Mouse (Mus musculus) midbrain, embryonic 11.5 days (tissue): ENCODE measurements around the gene Mroh7. TPM values are rescaled to one million over a fixed set of nuclear protein-coding genes. Genes with fewer than 3 reads are reported as not detected.

Experiments
- ATAC-seq: fragments of 200-750 bp; cut with Nextera tagmentation; 2 replicates; pipeline ENCODE4 v1.8.0; 2017; ENCODE audit warnings: moderate TSS enrichment, moderate library complexity; ENCODE audit not compliant: low FRiP score
- DNase-seq: peaks from one replicate; pipeline ENCODE4 v3.0.0; 2015; ENCODE audit warnings: low spot score; ENCODE audit errors: missing footprints
- H3K27ac ChIP-seq: fragments of 300-500 bp; sonication (generic); 2 replicates; pipeline ENCODE4 v1.5.1; 2014; ENCODE audit warnings: low read depth, low read length
- H3K27me3 ChIP-seq: fragments of 300-500 bp; sonication (generic); 2 replicates; pipeline ENCODE4 v1.6.1; 2014; ENCODE audit warnings: mild to moderate bottlenecking, low read length, moderate library complexity, mixed read lengths; ENCODE audit not compliant: control insufficient read depth, insufficient read depth
- H3K36me3 ChIP-seq: fragments of 300-500 bp; sonication (generic); 2 replicates; pipeline ENCODE4 v1.6.1; 2014; ENCODE audit warnings: mild to moderate bottlenecking, low read length, moderate library complexity, mixed read lengths; ENCODE audit not compliant: control insufficient read depth, insufficient read depth
- H3K4me1 ChIP-seq: fragments of 300-500 bp; sonication (generic); 2 replicates; pipeline ENCODE4 v1.6.1; 2014; ENCODE audit warnings: low read length; ENCODE audit not compliant: control insufficient read depth, insufficient read depth
- H3K4me2 ChIP-seq: fragments of 300-500 bp; sonication (generic); 2 replicates; pipeline ENCODE4 v1.6.1; 2014; ENCODE audit warnings: mild to moderate bottlenecking, moderate library complexity
- H3K4me3 ChIP-seq: fragments of 300-500 bp; sonication (generic); 2 replicates; pipeline ENCODE4 v1.5.1; 2014; ENCODE audit warnings: low read depth, low read length
- H3K9ac ChIP-seq: fragments of 300-500 bp; sonication (generic); 2 replicates; pipeline ENCODE4 v1.6.1; 2014; ENCODE audit warnings: low read length
- H3K9me3 ChIP-seq: fragments of 300-500 bp; sonication (generic); 2 replicates; pipeline ENCODE4 v1.6.1; 2016; ENCODE audit warnings: low read length; ENCODE audit not compliant: control insufficient read depth
- WGBS: fragments of 180-500 bp; shearing (Covaris S2); extraction: QIAGEN DNeasy Blood & Tissue Kit; methylation state at CpG from one replicate; pipeline ENCODE4 v1.1.7; 2014; 5-methylcytosine and 5-hydroxymethylcytosine counted together
- polyA plus RNA-seq: library from polyadenylated mRNA; unstranded; fragments of >200 nt; fragmentation: Nextera tagmentation; extraction: Ambion mirVana; gene quantifications from 2 replicates; pipeline ENCODE4 v1.2.1, GENCODE M21; 2014

Mroh7 gene
- polyA plus RNA-seq, 1 experiment from 2014 or later, result 0.07 TPM

DNA sequence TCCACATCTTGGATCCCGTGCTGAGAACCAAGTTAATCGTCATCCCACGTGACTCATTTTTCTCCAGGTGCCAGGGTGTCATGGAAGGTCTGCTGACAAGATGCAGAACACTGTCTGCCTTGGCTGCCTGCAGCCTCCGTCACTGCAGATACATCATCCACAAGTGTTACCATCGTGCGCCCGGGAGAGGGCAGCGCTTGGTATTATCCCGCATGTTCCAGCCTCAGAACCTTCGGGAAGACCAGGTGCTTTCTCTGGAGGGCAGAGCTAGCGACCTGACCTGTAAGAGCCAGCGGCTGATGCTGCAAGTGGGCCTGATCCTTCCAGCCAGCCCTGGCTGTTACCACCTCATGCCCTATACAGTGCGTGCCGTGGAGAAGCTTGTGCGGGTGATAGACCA lies 77.7 kb downstream of the Mroh7 start:
- ATAC-seq, result no peak
- Histone ChIP-seq H3K27ac (no peak overlapping the region), H3K4me2 (no peak overlapping the region), H3K4me3 (no peak overlapping the region), H3K9ac (no peak overlapping the region), H3K27me3 (no peaks in the 10 kb centered on the region; the same call in 1 of the 2 replicates), H3K36me3 (peaks cover 5% of the 10 kb centered on the region; the same call in 1 of the 2 replicates), H3K4me1 (peaks cover 7% of the 10 kb centered on the region), H3K9me3 (no peaks in the 10 kb centered on the region)
- no peak for DNase-seq
- 95% methylated on average over 15 of the region's 15 CpGs for WGBS

DNA sequence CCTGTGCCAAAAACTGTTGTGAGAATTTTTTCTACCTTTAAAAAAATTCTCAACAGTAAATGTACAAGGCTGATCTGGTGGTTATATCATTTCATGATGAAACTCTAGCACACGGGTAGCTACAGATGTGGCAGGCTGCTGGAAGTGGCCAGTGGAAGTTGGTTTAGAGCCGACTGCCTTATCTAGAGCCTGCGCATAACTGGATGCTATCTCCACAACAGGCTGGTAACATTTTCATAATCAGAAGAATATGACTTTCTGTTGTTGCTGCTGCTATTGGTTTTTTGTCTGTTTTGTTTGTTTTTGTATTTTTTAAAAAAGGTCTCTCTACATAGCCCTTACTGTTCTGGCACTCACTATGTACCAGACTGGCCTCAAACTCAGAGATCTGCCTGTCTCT lies 78.2 kb downstream of the Mroh7 start:
- ATAC-seq (no peak), DNase-seq (no peak)
- 95% methylated on average over 3 of the region's 3 CpGs for WGBS
- Histone ChIP-seq H3K36me3 (peaks cover 5% of the 10 kb centered on the region; the same call in 1 of the 2 replicates), H3K27me3 (no peaks in the 10 kb centered on the region; the same call in 1 of the 2 replicates), H3K9me3 (no peaks in the 10 kb centered on the region), H3K4me2 (no peak overlapping the region), H3K4me1 (peaks cover 7% of the 10 kb centered on the region), H3K9ac (no peak overlapping the region), H3K27ac (no peak overlapping the region), H3K4me3 (no peak overlapping the region)

DNA sequence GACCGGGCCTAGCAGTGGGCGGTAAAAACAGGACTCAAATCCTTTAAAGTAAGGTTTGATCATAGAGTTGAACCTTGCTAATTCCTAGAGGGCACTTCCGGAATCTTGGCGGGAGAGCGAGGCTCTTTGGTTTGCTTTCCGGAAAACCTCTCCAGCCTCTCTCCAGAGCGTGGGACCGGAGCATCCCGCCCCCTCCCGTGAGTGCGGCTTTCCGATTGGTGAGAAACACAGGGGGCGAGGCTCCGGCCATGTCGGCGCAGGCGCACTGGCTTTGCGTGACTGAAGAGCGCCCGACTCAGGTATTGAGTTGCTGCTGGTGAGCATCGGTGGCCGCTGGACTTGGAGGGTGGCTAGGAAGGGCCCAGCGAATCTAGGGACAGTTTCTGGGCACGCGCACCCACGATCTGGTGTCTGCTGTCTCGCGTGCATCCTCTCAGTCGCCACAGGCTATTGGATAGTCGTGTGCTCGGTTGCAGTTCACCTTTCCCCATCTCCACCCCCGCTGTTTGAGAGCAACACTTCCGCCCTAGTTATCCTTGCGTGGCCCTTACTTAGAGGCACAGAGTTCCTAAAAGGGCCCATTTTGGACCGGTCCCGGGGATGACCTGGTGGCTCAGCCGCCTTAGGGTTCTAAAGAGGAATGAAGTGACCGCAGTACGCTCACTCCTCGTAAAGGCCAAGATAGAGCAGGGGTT lies 79.7 kb downstream of the Mroh7 start, which contains the start of gene Pars2:
TSS of gene Pars2 (plus strand) at position 237 of the 695 bp plus-strand sequence.
- H3K27me3 ChIP-seq, result no peaks in the 10 kb centered on the region; the same call in 1 of the 2 replicates
- H3K9ac ChIP-seq, result peak within 1 kb of the TSS; percentile 88
- peak within 1 kb of the TSS; percentile 73 for H3K4me3 ChIP-seq
- H3K4me1 ChIP-seq, result peaks cover 7% of the 10 kb centered on the region
- peak within 1 kb of the TSS; percentile 93 for H3K4me2 ChIP-seq
- peaks cover 5% of the 10 kb centered on the region; the same call in 1 of the 2 replicates for H3K36me3 ChIP-seq
- no peaks in the 10 kb centered on the region for H3K9me3 ChIP-seq
- 5% methylated on average over 40 of the region's 40 CpGs for WGBS
- ATAC-seq (peak; percentile 98), DNase-seq (peak; percentile 100)
- H3K27ac ChIP-seq, result no peak within 1 kb of the TSS; the same call in 1 of the 2 replicates

DNA sequence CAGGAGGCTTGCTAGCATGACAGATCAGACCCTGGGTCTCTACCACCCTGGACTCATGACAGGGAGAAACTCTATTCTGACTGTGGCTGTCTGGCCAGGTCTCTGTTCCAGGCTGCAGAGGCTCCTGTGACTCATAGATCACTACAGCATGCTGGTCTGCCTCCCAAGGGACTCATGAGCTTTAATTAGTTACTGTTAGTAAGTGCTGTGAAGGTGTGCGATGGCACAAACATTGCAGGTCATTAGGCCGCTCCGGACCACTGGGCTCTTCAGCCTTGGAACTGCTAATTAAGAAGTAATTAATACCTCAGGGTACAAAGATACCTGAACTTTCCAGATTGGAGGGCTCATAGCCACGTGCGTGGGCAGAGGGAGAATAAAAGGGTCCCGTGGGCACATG lies 83.6 kb downstream of the Mroh7 start:
- peaks cover 7% of the 10 kb centered on the region for H3K4me1 ChIP-seq

DNA sequence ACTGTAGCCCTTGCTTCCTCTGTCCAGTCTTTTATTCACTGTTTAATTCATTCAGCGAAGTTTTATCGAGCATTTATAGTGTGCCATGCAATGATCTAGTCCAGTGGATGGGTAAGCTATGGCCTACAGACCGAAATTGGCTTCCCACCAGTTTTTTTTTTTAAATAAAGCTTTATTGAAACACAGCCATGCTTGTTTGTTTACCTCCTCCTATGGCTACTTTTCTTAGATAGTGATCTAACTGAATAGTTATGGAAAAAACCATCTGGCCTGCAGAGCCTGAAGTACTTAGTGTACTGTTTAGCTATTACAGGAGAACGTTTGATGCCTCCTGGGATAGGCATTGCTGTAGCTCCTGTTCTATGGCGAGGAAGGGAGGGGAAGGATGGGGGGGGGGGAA lies 84.9 kb downstream of the Mroh7 start:
- H3K4me3 ChIP-seq, result no peak overlapping the region
- DNase-seq, result no peak
- no peaks in the 10 kb centered on the region for H3K36me3 ChIP-seq
- H3K27ac ChIP-seq, result no peak overlapping the region
- no peak for ATAC-seq
- H3K27me3 ChIP-seq, result no peaks in the 10 kb centered on the region; the same call in 1 of the 2 replicates
- no peaks in the 10 kb centered on the region for H3K9me3 ChIP-seq
- WGBS, result 76% methylated on average over 5 of the region's 5 CpGs
- H3K4me2 ChIP-seq, result no peak overlapping the region
- H3K9ac ChIP-seq, result no peak overlapping the region
- no peaks in the 10 kb centered on the region for H3K4me1 ChIP-seq

More for the DNA sequence above, 83.6 kb downstream of the Mroh7 start:
- WGBS, result 87% methylated on average over 6 of the region's 6 CpGs
- ATAC-seq (no peak), DNase-seq (peak; percentile 59)
- no peak overlapping the region for H3K4me2 ChIP-seq
- no peak overlapping the region for H3K27ac ChIP-seq
- H3K9me3 ChIP-seq, result no peaks in the 10 kb centered on the region
- no peak overlapping the region for H3K9ac ChIP-seq
- H3K4me3 ChIP-seq, result no peak overlapping the region
- H3K36me3 ChIP-seq, result no peaks in the 10 kb centered on the region
- H3K27me3 ChIP-seq, result no peaks in the 10 kb centered on the region; the same call in 1 of the 2 replicates

DNA sequence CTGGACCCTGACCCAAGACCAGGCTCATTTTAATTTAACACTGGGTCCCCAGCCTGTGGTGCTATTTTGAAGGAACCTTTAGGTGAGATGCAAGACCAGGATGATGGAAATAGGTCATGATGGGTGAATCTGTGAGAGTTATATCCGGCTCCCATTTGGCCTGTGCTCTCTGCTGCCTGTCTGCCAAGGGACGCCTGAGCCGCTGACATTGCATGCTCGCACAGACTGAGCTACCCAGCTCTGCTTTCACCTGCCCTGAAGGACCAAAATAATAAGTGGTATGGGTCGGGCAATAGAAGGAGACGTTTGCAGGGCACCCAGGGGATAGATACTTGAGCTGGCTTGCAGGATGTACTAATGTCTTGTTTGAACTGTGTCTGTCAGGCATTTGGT lies 86.5 kb downstream of the Mroh7 start:
- Histone ChIP-seq H3K4me2 (no peak overlapping the region), H3K9me3 (no peaks in the 10 kb centered on the region), H3K36me3 (no peaks in the 10 kb centered on the region), H3K27ac (no peak overlapping the region), H3K4me3 (no peak overlapping the region), H3K4me1 (no peaks in the 10 kb centered on the region), H3K27me3 (no peaks in the 10 kb centered on the region; the same call in 1 of the 2 replicates), H3K9ac (no peak overlapping the region)
- WGBS, result 76% methylated on average over 6 of the region's 6 CpGs
- ATAC-seq (no peak), DNase-seq (no peak)

DNA sequence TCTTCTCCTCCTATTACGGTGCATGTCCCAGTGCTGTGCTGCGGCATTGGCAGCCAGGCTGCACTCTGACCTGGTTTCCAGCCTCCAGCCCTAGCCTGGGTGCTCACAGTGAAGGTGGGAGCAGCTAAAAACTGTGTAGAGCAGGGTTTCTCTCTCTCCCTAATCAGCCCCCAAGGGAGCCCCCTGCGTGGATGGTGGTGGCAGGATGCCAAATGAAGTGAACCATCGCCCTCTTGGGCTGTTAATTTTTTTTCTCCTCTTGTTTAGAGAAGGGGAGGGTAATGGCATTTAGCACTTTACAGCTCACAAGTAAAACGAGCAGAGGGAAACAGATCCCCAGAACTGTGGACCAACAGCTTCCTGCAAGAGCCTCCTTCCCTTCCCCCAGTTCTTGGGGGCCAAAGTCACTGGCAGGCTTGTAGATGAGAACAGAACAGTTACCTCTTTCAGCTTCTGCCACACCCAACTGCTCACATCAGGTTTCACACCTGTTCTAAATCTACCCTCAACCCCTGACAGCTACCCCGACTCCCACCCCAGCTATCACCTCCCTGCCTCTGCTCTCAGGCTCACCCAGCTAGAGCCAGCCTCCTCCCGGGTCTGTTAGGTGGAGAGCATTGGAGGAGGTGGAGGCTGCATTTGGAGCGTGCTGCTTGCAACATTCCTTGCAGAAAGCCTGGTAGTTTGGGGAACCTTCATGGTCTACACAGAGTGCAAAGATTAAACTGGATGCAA lies 87.1 kb downstream of the Mroh7 start:
- no peak overlapping the region for H3K9ac ChIP-seq
- DNase-seq (no peak), ATAC-seq (no peak)
- H3K36me3 ChIP-seq, result no peaks in the 10 kb centered on the region
- no peak overlapping the region for H3K27ac ChIP-seq
- no peak overlapping the region for H3K4me2 ChIP-seq
- WGBS, result 61% methylated on average over 8 of the region's 8 CpGs
- no peaks in the 10 kb centered on the region; the same call in 1 of the 2 replicates for H3K27me3 ChIP-seq
- H3K4me1 ChIP-seq, result no peaks in the 10 kb centered on the region
- no peak overlapping the region for H3K4me3 ChIP-seq
- H3K9me3 ChIP-seq, result no peaks in the 10 kb centered on the region

DNA sequence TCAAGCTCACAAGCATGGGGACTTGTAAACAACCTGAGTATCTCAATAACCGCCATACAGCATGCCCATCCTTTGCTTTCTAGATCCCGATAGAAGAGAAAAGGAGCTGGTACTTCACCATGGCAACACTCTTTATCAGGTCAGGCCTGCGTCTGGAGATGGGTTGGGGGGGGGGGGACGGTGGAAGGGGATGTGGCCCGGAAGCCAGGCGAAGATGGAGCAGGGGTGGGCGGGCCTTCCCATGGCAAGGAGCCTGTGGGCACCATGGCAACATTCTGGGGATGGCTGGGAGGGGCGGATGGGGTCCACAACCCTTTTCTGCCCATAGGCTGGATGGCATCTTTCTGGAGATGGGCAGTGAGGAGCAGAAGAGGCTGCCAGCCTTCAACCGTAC lies 96.6 kb downstream of the Mroh7 start:
- H3K27ac ChIP-seq, result no peak overlapping the region
- WGBS, result 55% methylated on average over 9 of the region's 9 CpGs

More for the DNA sequence above, 96.6 kb downstream of the Mroh7 start:
- Histone ChIP-seq H3K4me2 (no peak overlapping the region), H3K9me3 (no peaks in the 10 kb centered on the region), H3K36me3 (no peaks in the 10 kb centered on the region), H3K4me3 (no peak overlapping the region), H3K9ac (no peak overlapping the region), H3K4me1 (0 out of 2 replicates have a peak, but pooled peaks cover 2% of the 10 kb centered on the region), H3K27me3 (no peaks in the 10 kb centered on the region)
- peak; percentile 51 for DNase-seq
- no peak for ATAC-seq
